Mouse (Mus musculus) cerebellum, postnatal 36 days (tissue): Measurements from ENCODE around the gene Pus7l.

Source experiments
- DNase-seq, 2 experiments: peaks; one replicate each; pipeline ENCODE4 v3.0.0; 2021 to 2022; ENCODE audit warnings: mixed read lengths in 2 of 2

Gene Pus7l

DNA sequence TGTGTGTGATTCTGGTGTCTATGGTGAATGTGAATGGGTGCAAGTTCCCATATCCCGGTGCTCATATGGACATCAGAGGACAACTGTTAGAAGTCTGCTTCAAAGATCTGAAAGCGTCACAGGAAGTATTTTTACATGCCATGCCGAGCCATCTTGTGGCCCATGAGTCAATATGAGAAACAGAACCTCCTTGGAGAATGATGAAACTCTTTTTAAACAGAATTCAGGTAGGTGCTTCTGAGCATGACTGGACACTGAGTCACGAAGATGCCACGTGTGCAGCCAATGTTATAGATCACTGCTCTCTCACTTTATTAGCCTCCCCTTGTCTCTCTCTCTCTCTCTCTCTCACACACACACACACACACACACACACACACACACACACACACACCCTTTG, 67.4 kb downstream of the Pus7l start:
- DNase-seq = no peak
